Mouse (Mus musculus) C2C12 (cell line): ENCODE data around the gene Hoxd11. TPM values are rescaled to one million over a fixed set of nuclear protein-coding genes. Genes with fewer than 3 reads are reported as not detected.

ENCODE experiments used
- H3K27me3 ChIP-seq: one replicate; pipeline ENCODE4 v1.6.1; 2011; ENCODE audit not compliant: control insufficient read depth, insufficient read depth, insufficient read length
- H3K36me3 ChIP-seq: one replicate; pipeline ENCODE4 v1.6.1; 2011; ENCODE audit not compliant: control insufficient read depth, insufficient read depth
- H3K4me3 ChIP-seq: one replicate; pipeline ENCODE4 v1.5.1; 2011; ENCODE audit warnings: mild to moderate bottlenecking, control low read depth; ENCODE audit not compliant: poor library complexity, insufficient read depth, severe bottlenecking
- H3K79me2 ChIP-seq: one replicate; pipeline ENCODE4 v1.6.1; 2011; ENCODE audit not compliant: control insufficient read depth, insufficient read depth
- H3K79me3 ChIP-seq: one replicate; pipeline ENCODE4 v1.6.1; 2011; ENCODE audit warnings: low read depth, control low read depth
- H3ac ChIP-seq: one replicate; pipeline ENCODE3; 2011; ENCODE audit warnings: low read depth; ENCODE audit not compliant: control insufficient read depth, insufficient read length
- CEBPB ChIP-seq: IDR thresholded peaks from one replicate; pipeline ENCODE4 v1.6.1; 2011; ENCODE audit warnings: low read depth, mild to moderate bottlenecking, control low read depth, moderate library complexity
- CTCF ChIP-seq: IDR thresholded peaks from one replicate; pipeline ENCODE4 v1.5.1; 2011; ENCODE audit not compliant: control insufficient read depth, insufficient read depth, insufficient read length
- FOSL1 ChIP-seq: IDR thresholded peaks from one replicate; pipeline ENCODE4 v1.8.0; 2011; ENCODE audit warnings: mild to moderate bottlenecking, low read length; ENCODE audit not compliant: poor library complexity, insufficient read depth, severe bottlenecking
- MAX ChIP-seq: IDR thresholded peaks from one replicate; pipeline ENCODE4 v1.6.1; 2011; ENCODE audit warnings: mild to moderate bottlenecking, control low read depth
- MYOD1 ChIP-seq: IDR thresholded peaks from one replicate; pipeline ENCODE4 v1.6.1; 2011; ENCODE audit warnings: low read depth; ENCODE audit not compliant: control insufficient read depth, insufficient read length
- MYOG ChIP-seq: IDR thresholded peaks from one replicate; pipeline ENCODE4 v1.6.1; 2011; ENCODE audit not compliant: control insufficient read depth, insufficient read length; ENCODE audit errors: extremely low read depth
- USF1 ChIP-seq: IDR thresholded peaks from one replicate; pipeline ENCODE4 v1.6.1; 2011; ENCODE audit warnings: low read depth, mild to moderate bottlenecking, control low read depth, moderate library complexity
- polyA plus RNA-seq: library from polyadenylated mRNA; unstranded; fragments of >200 nt; fragmentation: generic; extraction: Trizol; gene quantifications from one replicate; pipeline ENCODE4 v1.2.1, GENCODE M21; 2012; ENCODE audit warnings: missing spikeins

Gene Hoxd11
- polyA plus RNA-seq, 1 experiment, result not detected

GRCm38 (mm10) chr2:74708676-74709075 lies 29.3 kb downstream of the Hoxd11 start:
- Histone ChIP-seq H3K36me3 (no peaks in the 10 kb centered on the region), H3ac (no peak overlapping the region), H3K27me3 (peaks cover 42% of the 10 kb centered on the region), H3K79me3 (no peaks in the 10 kb centered on the region), H3K4me3 (no peak overlapping the region), H3K79me2 (no peaks in the 10 kb centered on the region)
- no peak for TF ChIP-seq USF1
- no peak for TF ChIP-seq FOSL1
- TF ChIP-seq CTCF, result no peak
- no peak for TF ChIP-seq CEBPB
- TF ChIP-seq MYOD1, result no peak
- no peak for TF ChIP-seq MAX
- no peak for TF ChIP-seq MYOG

- Histone ChIP-seq H3K79me2 (no peaks in the 10 kb centered on the region), H3ac (no peak overlapping the region), H3K36me3 (no peaks in the 10 kb centered on the region), H3K4me3 (no peak overlapping the region), H3K27me3 (peaks cover 42% of the 10 kb centered on the region), H3K79me3 (no peaks in the 10 kb centered on the region)
- no peak for TF ChIP-seq MYOD1
- no peak for TF ChIP-seq CTCF
- TF ChIP-seq MAX, result no peak
- TF ChIP-seq MYOG, result no peak
- no peak for TF ChIP-seq CEBPB
These were observed 30.4 kb downstream of the Hoxd11 start for GRCm38 (mm10) chr2:74709465-74710419.

GRCm38 (mm10) chr2:74710929-74711543 lies 31.7 kb downstream of the Hoxd11 start:
- Histone ChIP-seq H3K79me3 (no peaks in the 10 kb centered on the region), H3ac (no peak overlapping the region), H3K4me3 (no peak overlapping the region), H3K36me3 (no peaks in the 10 kb centered on the region), H3K79me2 (no peaks in the 10 kb centered on the region), H3K27me3 (peaks cover 37% of the 10 kb centered on the region)
- TF ChIP-seq MYOD1 (no peak), MYOG (no peak), FOSL1 (no peak), MAX (no peak), CEBPB (no peak), CTCF (no peak), USF1 (no peak)

GRCm38 (mm10) chr2:74711721-74712621 lies 32.6 kb downstream of the Hoxd11 start, which contains the start of the genes Hoxd3 and Hoxd4:
Gene Hoxd3 (plus strand): TSS chr2:74711927.
Gene Hoxd4 (plus strand): TSS chr2:74711929.
- no peaks in the 10 kb centered on the region for H3K36me3 ChIP-seq
- no peak within 1 kb of the TSS for H3K4me3 ChIP-seq
- no peaks in the 10 kb centered on the region for H3K79me3 ChIP-seq
- peaks cover 43% of the 10 kb centered on the region for H3K27me3 ChIP-seq
- H3ac ChIP-seq, result no peak within 1 kb of the TSS
- TF ChIP-seq MAX (no peak), MYOD1 (no peak), USF1 (no peak), CTCF (no peak), FOSL1 (no peak), CEBPB (no peak), MYOG (no peak)
- H3K79me2 ChIP-seq, result no peaks in the 10 kb centered on the region

GRCm38 (mm10) chr2:74713239-74714150 lies 34.1 kb downstream of the Hoxd11 start:
- H3K36me3 ChIP-seq, result no peaks in the 10 kb centered on the region
- H3K79me2 ChIP-seq, result no peaks in the 10 kb centered on the region
- no peak overlapping the region for H3ac ChIP-seq
- TF ChIP-seq USF1 (no peak), CTCF (no peak), MAX (no peak), MYOG (no peak), CEBPB (no peak), MYOD1 (no peak), FOSL1 (no peak)
- no peak overlapping the region for H3K4me3 ChIP-seq
- no peaks in the 10 kb centered on the region for H3K79me3 ChIP-seq
- peaks cover 42% of the 10 kb centered on the region for H3K27me3 ChIP-seq
